Mouse (Mus musculus): Measurements from ENCODE around the gene Grin2b. TPM values are rescaled to one million over a fixed set of nuclear protein-coding genes. Genes with fewer than 3 reads are reported as not detected.

The Grin2b gene
- total RNA-seq, 2 experiments from 2014 or later: not detected

GRCm38 (mm10) chr6:136011533-136011932 lies 161.8 kb downstream of the Grin2b start:
- intact Hi-C loops (cut with DNase I): no loop called here
- no peak for DNase-seq

DNA sequence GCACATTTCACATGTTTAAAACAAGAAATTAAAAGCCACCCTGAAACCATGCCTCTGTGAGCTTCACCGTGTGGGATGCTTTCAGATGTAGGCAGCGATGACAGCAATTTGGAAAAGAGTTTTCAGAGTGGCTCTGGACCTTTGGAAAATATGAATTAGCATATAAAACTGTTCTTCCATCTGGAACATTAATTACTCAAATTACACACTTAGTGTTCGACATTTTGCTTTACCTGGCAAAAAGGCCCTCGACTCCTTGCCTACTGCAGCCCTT lies 162.3 kb downstream of the Grin2b start:
- no peak for DNase-seq

GRCm38 (mm10) chr6:136010290-136011037 lies 162.8 kb downstream of the Grin2b start:
- intact Hi-C loops (cut with DNase I): no loop called here
- peak in 1 of 2 experiments; percentile 4 for DNase-seq

More for the DNA sequence above, 162.3 kb downstream of the Grin2b start:
- intact Hi-C loops (cut with DNase I): no loop called here

DNA sequence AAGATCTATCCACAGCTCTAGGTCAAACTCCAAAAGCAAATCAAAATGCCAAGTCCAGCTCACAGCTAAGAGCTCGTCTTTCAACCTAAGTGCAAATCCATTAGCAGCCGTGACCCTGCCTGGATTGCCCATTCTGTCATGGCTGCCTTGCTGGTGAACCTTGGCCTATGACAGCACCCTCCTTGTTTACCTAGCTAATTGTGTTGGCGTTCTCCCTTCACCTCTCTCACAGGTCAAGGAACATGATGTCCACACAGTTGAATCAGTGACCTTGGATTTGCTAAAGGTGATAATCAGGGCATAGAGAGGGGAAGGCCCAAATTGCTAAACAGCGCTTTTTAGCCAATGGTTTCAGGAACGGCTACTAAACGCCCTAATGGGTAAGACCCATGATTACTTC lies 165.2 kb downstream of the Grin2b start:
- intact Hi-C loops (cut with DNase I): no loop called here
- DNase-seq: no peak

- intact Hi-C loops (cut with DNase I): no loop called here
- no peak for DNase-seq
Measured at GRCm38 (mm10) chr6:135994691-135995090, 178.6 kb downstream of the Grin2b start.

GRCm38 (mm10) chr6:135993897-135994296 lies 179.4 kb downstream of the Grin2b start:
- intact Hi-C loops (cut with DNase I): no loop called here
- DNase-seq: no peak

DNA sequence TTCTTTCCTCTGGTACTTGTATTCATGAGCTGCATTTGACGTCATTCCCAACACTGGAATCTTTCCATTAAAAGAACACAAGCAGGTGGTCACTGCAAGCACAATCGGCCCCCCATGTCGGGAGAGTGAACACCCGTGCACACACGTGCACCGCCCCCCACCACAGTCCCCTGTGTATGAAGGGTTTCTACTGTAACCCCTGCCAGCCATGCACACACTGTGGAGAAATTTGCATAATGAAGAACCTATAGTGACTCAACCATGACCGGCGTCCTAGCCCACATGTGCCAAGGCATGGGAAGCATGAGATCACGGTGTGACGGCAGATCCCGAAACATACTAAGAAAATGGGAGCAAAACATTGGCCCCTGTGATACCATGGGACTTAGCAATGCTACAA lies 179.9 kb downstream of the Grin2b start:
- intact Hi-C loops (cut with DNase I): no loop called here
- no peak for DNase-seq

DNA sequence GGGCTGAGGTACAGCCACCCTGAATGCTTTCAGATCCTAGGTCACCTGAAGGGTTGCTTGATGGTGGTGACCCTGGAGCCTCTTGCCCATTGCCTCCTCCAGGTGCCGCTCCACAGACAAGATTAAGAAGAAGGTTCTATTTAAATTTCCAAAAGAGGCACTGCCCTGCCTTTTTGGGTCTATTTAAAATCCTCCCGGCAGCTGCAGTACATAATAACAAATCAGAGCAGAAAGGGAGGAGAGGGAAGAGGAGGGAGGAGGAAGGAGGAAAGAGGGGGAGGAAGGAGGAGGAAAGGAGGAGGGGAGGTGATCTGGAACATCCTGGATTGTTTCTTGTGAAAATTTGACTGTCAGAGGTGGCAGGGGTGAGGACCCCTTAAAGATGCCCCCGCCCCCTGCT lies 197.2 kb downstream of the Grin2b start:
- DNase-seq: no peak
- intact Hi-C loops (cut with DNase I): no loop called here

DNA sequence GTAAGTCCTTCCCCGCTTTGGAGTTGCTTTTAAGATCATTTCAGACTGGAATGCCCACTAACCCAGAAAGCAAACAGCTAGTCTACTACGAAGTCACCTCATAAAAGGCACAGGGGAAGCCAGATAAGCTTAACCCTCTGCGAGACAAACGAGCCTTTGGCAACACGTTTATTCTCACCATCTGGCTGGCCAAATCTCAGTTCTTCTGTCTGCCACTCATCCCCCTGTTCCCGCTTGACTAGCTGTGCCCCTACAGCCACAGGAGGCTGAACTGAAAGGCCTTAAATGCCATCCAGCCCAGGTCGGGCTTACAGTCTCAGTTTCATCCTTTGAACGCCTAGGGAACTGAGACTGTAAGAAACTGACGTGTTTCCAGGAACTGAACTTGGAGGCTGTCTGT lies 200.8 kb downstream of the Grin2b start:
- intact Hi-C loops (cut with DNase I): no loop called here
- DNase-seq: no peak

DNA sequence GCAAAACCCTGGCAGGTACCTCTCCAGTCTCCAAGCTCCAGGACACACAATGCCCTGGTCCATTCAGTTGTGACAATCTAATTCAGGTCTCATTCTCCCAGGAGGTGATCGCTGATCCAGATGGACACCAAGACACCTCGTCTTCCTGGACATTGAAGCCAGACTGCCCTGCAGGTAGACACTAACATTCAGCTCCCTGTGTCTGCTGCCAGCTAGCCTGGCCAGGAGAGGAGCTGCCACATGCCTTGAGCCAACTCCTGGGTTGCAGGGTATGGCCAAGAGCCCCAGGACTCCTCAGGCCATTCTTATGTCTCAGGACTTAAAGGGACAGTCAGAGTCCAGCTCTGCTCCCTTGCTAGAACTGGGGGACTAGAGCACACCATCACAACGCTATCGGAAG lies 201.8 kb downstream of the Grin2b start:
- intact Hi-C loops (cut with DNase I): no loop called here
- no peak for DNase-seq

DNA sequence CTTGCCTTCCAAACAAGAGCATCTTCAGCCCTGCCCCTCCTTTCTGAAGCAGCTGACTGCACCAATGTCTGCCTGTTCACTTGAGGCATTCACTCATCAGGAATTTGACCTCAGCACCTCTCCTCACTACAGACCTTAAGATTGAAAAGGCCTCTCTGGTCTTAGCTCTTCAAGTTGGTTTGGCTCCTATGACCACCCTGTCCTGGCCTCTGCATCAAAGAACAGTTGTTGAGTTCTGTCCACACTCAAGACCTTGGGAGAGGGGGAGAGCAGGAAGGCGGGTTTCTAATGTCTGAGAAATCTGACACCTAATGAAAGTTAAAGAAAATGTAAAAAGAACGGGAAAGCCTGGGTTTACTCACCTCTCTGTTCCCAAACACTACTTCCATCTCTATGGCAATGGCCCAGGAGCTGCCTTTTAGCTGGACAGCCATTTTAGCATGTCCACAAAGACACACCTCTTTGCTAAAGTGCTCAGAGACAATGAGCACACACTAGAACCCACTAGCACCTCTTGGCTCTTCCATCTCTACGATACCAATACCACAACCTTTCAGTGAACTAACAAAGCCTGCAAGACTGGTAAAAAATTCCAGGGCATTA lies 202.5 kb downstream of the Grin2b start:
- no peak for DNase-seq

GRCm38 (mm10) chr6:135961766-135962165 lies 211.5 kb downstream of the Grin2b start:
- intact Hi-C loops (cut with DNase I): no loop called here

More for the DNA sequence above, 202.5 kb downstream of the Grin2b start:
- intact Hi-C loops (cut with DNase I): no loop called here

GRCm38 (mm10) chr6:135959629-135960028 lies 213.7 kb downstream of the Grin2b start:
- intact Hi-C loops (cut with DNase I): no loop called here
- DNase-seq: no peak

More at GRCm38 (mm10) chr6:135961766-135962165, 211.5 kb downstream of the Grin2b start:
- DNase-seq: no peak

- intact Hi-C loops (cut with DNase I): no loop called here
- DNase-seq: no peak
Measured at GRCm38 (mm10) chr6:135951666-135952065, 221.6 kb downstream of the Grin2b start.

GRCm38 (mm10) chr6:135945511-135945910 lies 227.8 kb downstream of the Grin2b start:
- intact Hi-C loops (cut with DNase I): no loop called here
- no peak for DNase-seq

GRCm38 (mm10) chr6:135944358-135944757 lies 229.0 kb downstream of the Grin2b start:
- no peak for DNase-seq
- intact Hi-C loops (cut with DNase I): no loop called here

GRCm38 (mm10) chr6:135943121-135943617 lies 230.1 kb downstream of the Grin2b start:
- no peak for DNase-seq
- intact Hi-C loops (cut with DNase I): no loop called here

- intact Hi-C loops (cut with DNase I): no loop called here
- no peak for DNase-seq
Measured at GRCm38 (mm10) chr6:135932924-135933323, 240.4 kb downstream of the Grin2b start.

- DNase-seq: no peak
Measured at GRCm38 (mm10) chr6:135932400-135932920, 240.9 kb downstream of the Grin2b start.

DNA sequence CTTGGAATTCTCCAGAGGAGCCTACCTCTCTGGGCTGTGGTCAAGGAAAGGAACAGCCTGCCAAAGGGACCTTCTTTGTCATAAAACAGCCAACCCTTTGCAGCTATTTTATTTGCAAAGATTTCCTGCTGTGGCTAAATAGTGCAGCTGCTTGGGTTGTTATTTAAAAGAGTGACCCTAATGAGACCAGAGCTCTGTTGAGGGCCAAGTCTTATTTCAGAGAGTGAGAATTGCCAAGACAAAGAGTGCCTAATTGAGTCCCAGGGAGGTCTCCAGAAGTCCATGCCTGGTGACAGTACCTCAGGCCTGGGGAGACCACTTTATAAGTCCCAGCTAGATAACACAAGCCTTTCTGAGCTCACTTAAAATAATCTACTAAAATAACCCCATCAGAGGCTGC lies 255.6 kb downstream of the Grin2b start:
- intact Hi-C loops (cut with DNase I): no loop called here
- DNase-seq: no peak

More at GRCm38 (mm10) chr6:135932400-135932920, 240.9 kb downstream of the Grin2b start:
- intact Hi-C loops (cut with DNase I): no loop called here

GRCm38 (mm10) chr6:135914608-135915007 lies 258.7 kb downstream of the Grin2b start:
- DNase-seq: no peak
- intact Hi-C loops (cut with DNase I): no loop called here

- no peak for DNase-seq
- intact Hi-C loops (cut with DNase I): no loop called here
Measured at GRCm38 (mm10) chr6:135912114-135912513, 261.2 kb downstream of the Grin2b start.

Data from heart, postnatal 36 days (tissue).